Mouse (Mus musculus): ENCODE data around the gene Clpx.

- TF ChIP-seq EP300 (IDR thresholded peaks at IDR 0.05) (no peak), CTCF (IDR thresholded peaks at IDR 0.05) (no peak)
These were observed 32.3 kb upstream of the Clpx start for GRCm38 (mm10) chr9:65261591-65262230.

Measured in lung, postnatal 0 days (tissue).